Mouse (Mus musculus) stomach, postnatal 0 days (tissue): ENCODE data around the gene 5730596B20Rik. TPM values are rescaled to one million over a fixed set of nuclear protein-coding genes. Genes with fewer than 3 reads are reported as not detected.

Experiments used
- ATAC-seq: fragments of 200-750 bp; cut with Nextera tagmentation; 2 replicates; pipeline ENCODE4 v1.8.0; 2017; ENCODE audit not compliant: low FRiP score, low TSS enrichment
- DNase-seq: peaks from one replicate; pipeline ENCODE4 v3.0.0-alpha.2; 2016; ENCODE audit warnings: low spot score
- H3K27ac ChIP-seq: fragments of 300-500 bp; sonication (generic); replicated peaks from 2 replicates; pipeline ENCODE4 v1.5.1; 2014; ENCODE audit warnings: mild to moderate bottlenecking, control low read depth
- H3K27me3 ChIP-seq: fragments of 300-500 bp; sonication (generic); 2 replicates; pipeline ENCODE4 v1.6.1; 2014; ENCODE audit warnings: low read length; ENCODE audit not compliant: control insufficient read depth, insufficient read depth
- H3K36me3 ChIP-seq: fragments of 300-500 bp; sonication (generic); 2 replicates; pipeline ENCODE4 v1.6.1; 2014; ENCODE audit warnings: low read length, mixed read lengths; ENCODE audit not compliant: control insufficient read depth, insufficient read depth
- H3K4me1 ChIP-seq: fragments of 300-500 bp; sonication (generic); replicated peaks from 2 replicates; pipeline ENCODE4 v1.6.1; 2014; ENCODE audit warnings: antibody characterized with exemption; ENCODE audit not compliant: control insufficient read depth, insufficient read depth
- H3K4me2 ChIP-seq: fragments of 300-500 bp; sonication (generic); replicated peaks from 2 replicates; pipeline ENCODE4 v1.6.1; 2014; ENCODE audit warnings: low read depth, mild to moderate bottlenecking, control low read depth, moderate library complexity
- H3K4me3 ChIP-seq: fragments of 300-500 bp; sonication (generic); 2 replicates; pipeline ENCODE4 v1.5.1; 2014; ENCODE audit warnings: low read depth, low read length, control low read depth
- H3K9ac ChIP-seq: fragments of 300-500 bp; sonication (generic); 2 replicates; pipeline ENCODE4 v1.6.1; 2014; ENCODE audit warnings: mild to moderate bottlenecking, low read length, control low read depth, mixed read lengths
- H3K9me3 ChIP-seq: fragments of 300-500 bp; sonication (generic); 2 replicates; pipeline ENCODE4 v1.6.1; 2016; ENCODE audit warnings: low read length; ENCODE audit not compliant: control insufficient read depth
- CTCF ChIP-seq: IDR thresholded peaks from 2 replicates; pipeline ENCODE4 v1.5.1; 2016; ENCODE audit warnings: antibody characterized with exemption, low read depth, mild to moderate bottlenecking, moderate library complexity
- EP300 ChIP-seq: optimal IDR thresholded peaks from 2 replicates; pipeline ENCODE3; 2016; ENCODE audit warnings: antibody characterized with exemption
- WGBS: fragments of 180-500 bp; shearing (Covaris S2); extraction: QIAGEN DNeasy Blood & Tissue Kit; methylation state at CpG from one replicate; pipeline ENCODE4 v1.1.7; 2014; 5-methylcytosine and 5-hydroxymethylcytosine counted together
- polyA plus RNA-seq: library from polyadenylated mRNA; unstranded; fragments of >200 nt; fragmentation: Nextera tagmentation; extraction: Ambion mirVana; gene quantifications from 2 replicates; pipeline ENCODE4 v1.2.1, GENCODE M21; 2015

The 5730596B20Rik gene
- polyA plus RNA-seq, 1 experiment from 2014 or later = 0.90 TPM

GRCm38 (mm10) chr6:52161336-52162092 is 15.8 kb upstream of the 5730596B20Rik start:
- no peak for TF ChIP-seq CTCF
- TF ChIP-seq EP300 = no peak
- no peaks in the 10 kb centered on the region; the same call in 1 of the 2 replicates for H3K27me3 ChIP-seq
- no peaks in the 10 kb centered on the region for H3K4me1 ChIP-seq
- no peaks in the 10 kb centered on the region for H3K36me3 ChIP-seq
- H3K4me3 ChIP-seq = peak overlapping the region; percentile 70
- WGBS = 20% methylated on average over 8 of the region's 8 CpGs
- H3K27ac ChIP-seq = peak overlapping the region; percentile 79
- H3K4me2 ChIP-seq = peak overlapping the region; percentile 91
- DNase-seq = no peak
- ATAC-seq = no peak
- H3K9ac ChIP-seq = peak overlapping the region; percentile 4; the same call in 1 of the 2 replicates
- no peaks in the 10 kb centered on the region for H3K9me3 ChIP-seq

- Histone ChIP-seq H3K4me2 (peak overlapping the region; percentile 77), H3K4me3 (peak overlapping the region; percentile 65; the same call in 1 of the 2 replicates), H3K9ac (peak overlapping the region; percentile 4; the same call in 1 of the 2 replicates), H3K9me3 (no peaks in the 10 kb centered on the region), H3K4me1 (no peaks in the 10 kb centered on the region), H3K36me3 (no peaks in the 10 kb centered on the region), H3K27ac (0 out of 2 replicates have a peak overlapping the region, but pooled peaks have one; percentile 3), H3K27me3 (no peaks in the 10 kb centered on the region; the same call in 1 of the 2 replicates)
- WGBS = 23% methylated on average over 1 of the region's 1 CpGs
- DNase-seq = no peak
- TF ChIP-seq CTCF (no peak), EP300 (no peak)
- ATAC-seq = no peak
These were observed 15.3 kb upstream of the 5730596B20Rik start for GRCm38 (mm10) chr6:52162093-52162380.

GRCm38 (mm10) chr6:52162611-52163365 is 14.5 kb upstream of the 5730596B20Rik start:
- Histone ChIP-seq H3K36me3 (no peaks in the 10 kb centered on the region), H3K4me2 (peak overlapping the region; percentile 77), H3K27me3 (no peaks in the 10 kb centered on the region; the same call in 1 of the 2 replicates), H3K4me1 (no peaks in the 10 kb centered on the region), H3K4me3 (peak overlapping the region; percentile 65), H3K9ac (peak overlapping the region; percentile 89), H3K9me3 (no peaks in the 10 kb centered on the region), H3K27ac (peak overlapping the region; percentile 96)
- no peak for ATAC-seq
- DNase-seq = no peak
- TF ChIP-seq CTCF (no peak), EP300 (no peak)
- 25% methylated on average over 14 of the region's 14 CpGs for WGBS

GRCm38 (mm10) chr6:52163366-52164031 is 13.8 kb upstream of the 5730596B20Rik start:
- peak overlapping the region; percentile 96 for H3K27ac ChIP-seq
- 14% methylated on average over 17 of the region's 17 CpGs for WGBS
- peak overlapping the region; percentile 65 for H3K4me3 ChIP-seq
- no peak for TF ChIP-seq CTCF
- no peaks in the 10 kb centered on the region for H3K9me3 ChIP-seq
- peak overlapping the region; percentile 89 for H3K9ac ChIP-seq
- no peaks in the 10 kb centered on the region for H3K36me3 ChIP-seq
- H3K4me2 ChIP-seq = peak overlapping the region; percentile 77
- ATAC-seq (no peak), DNase-seq (no peak)
- no peaks in the 10 kb centered on the region for H3K4me1 ChIP-seq
- H3K27me3 ChIP-seq = no peaks in the 10 kb centered on the region; the same call in 1 of the 2 replicates

- ATAC-seq = no peak
- DNase-seq = no peak
These were observed 13.2 kb upstream of the 5730596B20Rik start for GRCm38 (mm10) chr6:52164051-52164625.

More at GRCm38 (mm10) chr6:52164051-52164625, 13.2 kb upstream of the 5730596B20Rik start:
- Histone ChIP-seq H3K27ac (peak overlapping the region; percentile 96), H3K4me2 (peak overlapping the region; percentile 77), H3K27me3 (no peaks in the 10 kb centered on the region; the same call in 1 of the 2 replicates), H3K9ac (peak overlapping the region; percentile 89), H3K4me3 (peak overlapping the region; percentile 65), H3K36me3 (0 out of 2 replicates have a peak, but pooled peaks cover 2% of the 10 kb centered on the region), H3K9me3 (no peaks in the 10 kb centered on the region), H3K4me1 (no peaks in the 10 kb centered on the region)
- TF ChIP-seq EP300 (no peak), CTCF (no peak)
- under 1% methylated on average over 38 of the region's 39 CpGs for WGBS
